8 mouse cellular contexts compared by ENCODE assay signal in genomic region chr11:20896277-20897123, GRCm38 (mm10).
A peak's percentile ranks its signal among the peaks of the same experiment; 100 is the strongest.
DNase-seq lines count a peak whose midpoint lies in the region; ATAC-seq lines count a peak whose summit lies in the region.

No protein-coding gene starts in this region.

- ATAC-seq in megakaryocyte-erythroid progenitor cell, adult 5-6 weeks (replicated peaks; ENCODE audit: low FRiP score, low TSS enrichment, poor library complexity, severe bottlenecking): peak; percentile 66
- ATAC-seq in neural tube, embryonic 15.5 days (ENCODE audit: low FRiP score): no peak

- 64% methylated on average over 11 of the region's 11 CpGs for whole genome bisulfite sequencing in neural tube, embryonic 15.5 days

- H3K27me3 ChIP-seq in neural tube, embryonic 15.5 days (replicated peaks): no peaks in the 10 kb centered on the region

- H3K36me3 ChIP-seq in neural tube, embryonic 15.5 days: no peaks in the 10 kb centered on the region

- peak; percentile 14 for DNase-seq in CD4-positive helper T cell, adult 2 months (ENCODE audit: low read depth, low spot score)
- peak; percentile 80 for DNase-seq in adrenal gland, adult 2 months
- peak; percentile 44 to 56 for DNase-seq in heart, adult 9 months (ENCODE audit: low spot score in 2 of 2)
- DNase-seq in kidney, postnatal 14 days: peak; percentile 57
- DNase-seq in frontal cortex, postnatal 10 days (ENCODE audit: low spot score in 2 of 2): no peak
- no peak for DNase-seq in layer of hippocampus, postnatal 36 days

- no peak overlapping the region for H3K27ac ChIP-seq in neural tube, embryonic 15.5 days (replicated peaks)

- no peaks in the 10 kb centered on the region for H3K9me3 ChIP-seq in neural tube, embryonic 15.5 days (replicated peaks)

- H3K4me2 ChIP-seq in neural tube, embryonic 15.5 days: no peak overlapping the region

- H3K4me3 ChIP-seq in neural tube, embryonic 15.5 days (replicated peaks): no peak overlapping the region

- 0 out of 2 replicates have a peak, but pooled peaks cover 5% of the 10 kb centered on the region for H3K4me1 ChIP-seq in neural tube, embryonic 15.5 days

- H3K9ac ChIP-seq in neural tube, embryonic 15.5 days (replicated peaks): no peak overlapping the region

Comparison
In these comparisons a context has a peak if more than half of its experiments do, and no peak if none do; other contexts are left out.
1. DNase-seq: peak in CD4-positive helper T cell, adult 2 months (single experiment), adrenal gland, adult 2 months (single experiment), heart, adult 9 months (2 of 2) and kidney, postnatal 14 days (single experiment); none in frontal cortex, postnatal 10 days (0 of 2) and layer of hippocampus, postnatal 36 days (0 of 2).